Mouse (Mus musculus) ES-CJ7 (cell line): ENCODE measurements around the gene Tmem120a.

ENCODE experiments used
- DNase-seq: peaks from one replicate; pipeline ENCODE4 v3.0.0; 2011; ENCODE audit warnings: low read depth, low spot score

Tmem120a gene

GRCm38 (mm10) chr5:135743741-135744609, at the start of gene Tmem120a:
Tmem120a (minus strand) TSS chr5:135744448.
- DNase-seq: peak; percentile 91

GRCm38 (mm10) chr5:135782901-135783300, 38.7 kb upstream of the Tmem120a start:
- no peak for DNase-seq

GRCm38 (mm10) chr5:135780331-135780730, 36.1 kb upstream of the Tmem120a start:
- DNase-seq: no peak

- DNase-seq: peak; percentile 100
Measured at GRCm38 (mm10) chr5:135778471-135779445, 34.5 kb upstream of the Tmem120a start, which contains the start of gene Mdh2. Mdh2 (plus strand) TSS chr5:135778480.

GRCm38 (mm10) chr5:135777796-135778470, 33.7 kb upstream of the Tmem120a start, which contains the start of gene Styxl1:
Styxl1 (minus strand) TSS chr5:135778385.
- DNase-seq: peak; percentile 56

GRCm38 (mm10) chr5:135776546-135776945, 32.3 kb upstream of the Tmem120a start:
- no peak for DNase-seq

- DNase-seq: no peak
Measured at GRCm38 (mm10) chr5:135772519-135772918, 28.3 kb upstream of the Tmem120a start.

GRCm38 (mm10) chr5:135764971-135765370, 20.7 kb upstream of the Tmem120a start:
- DNase-seq: no peak

- DNase-seq: peak; percentile 63
Measured at GRCm38 (mm10) chr5:135763526-135763925, 19.3 kb upstream of the Tmem120a start.

- no peak for DNase-seq
Measured at GRCm38 (mm10) chr5:135761881-135762280, 17.6 kb upstream of the Tmem120a start.

- no peak for DNase-seq
Measured at GRCm38 (mm10) chr5:135751595-135751994, 7.3 kb upstream of the Tmem120a start.

GRCm38 (mm10) chr5:135751041-135751440, 6.8 kb upstream of the Tmem120a start:
- DNase-seq: no peak

- no peak for DNase-seq
Measured at GRCm38 (mm10) chr5:135744742-135745141, 494 bp upstream of the Tmem120a start.

GRCm38 (mm10) chr5:135742941-135743740, 1.1 kb downstream of the Tmem120a start:
- peak; percentile 31 for DNase-seq

GRCm38 (mm10) chr5:135742156-135742555, 2.1 kb downstream of the Tmem120a start:
- DNase-seq: peak; percentile 23

GRCm38 (mm10) chr5:135738266-135738665, 6.0 kb downstream of the Tmem120a start:
- peak; percentile 88 for DNase-seq

GRCm38 (mm10) chr5:135737154-135737553, 7.1 kb downstream of the Tmem120a start:
- DNase-seq: peak; percentile 67

- DNase-seq: no peak
Measured at GRCm38 (mm10) chr5:135736544-135736943, 7.7 kb downstream of the Tmem120a start.

- DNase-seq: no peak
Measured at GRCm38 (mm10) chr5:135735741-135736140, 8.5 kb downstream of the Tmem120a start.

- no peak for DNase-seq
Measured at GRCm38 (mm10) chr5:135734057-135734680, 10.1 kb downstream of the Tmem120a start.
